Mouse (Mus musculus) intestine, postnatal 0 days (tissue): Measurements from ENCODE around the gene Lbp. TPM values are rescaled to one million over a fixed set of nuclear protein-coding genes. Genes with fewer than 3 reads are reported as not detected.

Experiments used
- ATAC-seq: fragments of 200-750 bp; cut with Nextera tagmentation; 2 replicates; pipeline ENCODE4 v1.8.0; 2017; ENCODE audit warnings: mild to moderate bottlenecking, moderate TSS enrichment, moderate library complexity
- H3K27ac ChIP-seq: fragments of 300-500 bp; sonication (generic); 2 replicates; pipeline ENCODE4 v1.5.1; 2014; ENCODE audit warnings: mild to moderate bottlenecking, low read depth, low read length, moderate library complexity
- H3K27me3 ChIP-seq: fragments of 300-500 bp; sonication (generic); replicated peaks from 2 replicates; pipeline ENCODE4 v1.6.1; 2014; ENCODE audit warnings: low read length, mixed read lengths; ENCODE audit not compliant: control insufficient read depth, insufficient read depth
- H3K36me3 ChIP-seq: fragments of 300-500 bp; sonication (generic); 2 replicates; pipeline ENCODE4 v1.6.1; 2014; ENCODE audit warnings: mild to moderate bottlenecking, moderate library complexity; ENCODE audit not compliant: control insufficient read depth, insufficient read depth
- H3K4me1 ChIP-seq: fragments of 300-500 bp; sonication (generic); replicated peaks from 2 replicates; pipeline ENCODE4 v1.6.1; 2014; ENCODE audit warnings: antibody characterized with exemption, low read length, mixed read lengths; ENCODE audit not compliant: control insufficient read depth, insufficient read depth
- H3K4me2 ChIP-seq: fragments of 300-500 bp; sonication (generic); replicated peaks from 2 replicates; pipeline ENCODE4 v1.6.1; 2014; ENCODE audit warnings: low read depth, mild to moderate bottlenecking, moderate library complexity
- H3K4me3 ChIP-seq: fragments of 300-500 bp; sonication (generic); 2 replicates; pipeline ENCODE4 v1.5.1; 2014; ENCODE audit warnings: low read depth, low read length
- H3K9ac ChIP-seq: fragments of 300-500 bp; sonication (generic); 2 replicates; pipeline ENCODE4 v1.6.1; 2014; ENCODE audit warnings: mild to moderate bottlenecking, low read depth, low read length
- H3K9me3 ChIP-seq: fragments of 300-500 bp; sonication (generic); 2 replicates; pipeline ENCODE4 v1.6.1; 2016; ENCODE audit warnings: mixed run types; ENCODE audit not compliant: control insufficient read depth
- CTCF ChIP-seq: sonication (generic); IDR thresholded peaks from 2 replicates; pipeline ENCODE4 v1.5.1; 2016; ENCODE audit warnings: low read depth, mild to moderate bottlenecking, control low read depth, antibody characterized with exemption, moderate library complexity
- WGBS: fragments of 180-500 bp; shearing (Covaris S2); extraction: QIAGEN DNeasy Blood & Tissue Kit; methylation state at CpG from one replicate; pipeline ENCODE4 v1.1.7; 2014; 5-methylcytosine and 5-hydroxymethylcytosine counted together
- polyA plus RNA-seq: library from polyadenylated mRNA; unstranded; fragments of >200 nt; fragmentation: Nextera tagmentation; extraction: Ambion mirVana; gene quantifications from 2 replicates; pipeline ENCODE4 v1.2.1, GENCODE M21; 2015

Lbp gene
- polyA plus RNA-seq, 1 experiment from 2014 or later: 4.9 TPM

GRCm38 (mm10) chr2:158369474-158370172, 63.3 kb downstream of the Lbp start:
- Histone ChIP-seq H3K9me3 (no peaks in the 10 kb centered on the region), H3K36me3 (no peaks in the 10 kb centered on the region), H3K4me1 (no peaks in the 10 kb centered on the region), H3K4me2 (no peak overlapping the region), H3K27ac (no peak overlapping the region), H3K27me3 (0 out of 2 replicates have a peak, but pooled peaks cover 3% of the 10 kb centered on the region), H3K4me3 (no peak overlapping the region), H3K9ac (no peak overlapping the region)
- no peak for TF ChIP-seq CTCF
- ATAC-seq: no peak
- WGBS: 81% methylated on average over 3 of the region's 3 CpGs

GRCm38 (mm10) chr2:158370173-158370550, 63.9 kb downstream of the Lbp start:
- Histone ChIP-seq H3K9ac (no peak overlapping the region), H3K4me2 (no peak overlapping the region), H3K4me3 (no peak overlapping the region), H3K27me3 (peaks cover 7% of the 10 kb centered on the region; the same call in 1 of the 2 replicates), H3K4me1 (no peaks in the 10 kb centered on the region), H3K9me3 (no peaks in the 10 kb centered on the region), H3K27ac (no peak overlapping the region), H3K36me3 (no peaks in the 10 kb centered on the region)
- ATAC-seq: no peak
- no peak for TF ChIP-seq CTCF
- 21% methylated on average over 5 of the region's 5 CpGs for WGBS

GRCm38 (mm10) chr2:158373061-158373460, 66.8 kb downstream of the Lbp start:
- H3K27ac ChIP-seq: no peak overlapping the region
- WGBS: 36% methylated on average over 5 of the region's 5 CpGs

GRCm38 (mm10) chr2:158373516-158373915, 67.2 kb downstream of the Lbp start:
- H3K9ac ChIP-seq: no peak overlapping the region
- peaks cover 21% of the 10 kb centered on the region for H3K27me3 ChIP-seq
- H3K4me3 ChIP-seq: no peak overlapping the region
- no peak overlapping the region for H3K4me2 ChIP-seq
- no peak for TF ChIP-seq CTCF
- no peak overlapping the region for H3K27ac ChIP-seq
- H3K4me1 ChIP-seq: no peaks in the 10 kb centered on the region
- 68% methylated on average over 7 of the region's 7 CpGs for WGBS
- no peaks in the 10 kb centered on the region for H3K9me3 ChIP-seq
- H3K36me3 ChIP-seq: no peaks in the 10 kb centered on the region
- ATAC-seq: no peak

More at GRCm38 (mm10) chr2:158373061-158373460, 66.8 kb downstream of the Lbp start:
- H3K4me2 ChIP-seq: no peak overlapping the region
- H3K36me3 ChIP-seq: no peaks in the 10 kb centered on the region
- no peak for ATAC-seq
- TF ChIP-seq CTCF: no peak
- peaks cover 21% of the 10 kb centered on the region for H3K27me3 ChIP-seq
- no peaks in the 10 kb centered on the region for H3K9me3 ChIP-seq
- H3K9ac ChIP-seq: no peak overlapping the region
- no peak overlapping the region for H3K4me3 ChIP-seq
- H3K4me1 ChIP-seq: no peaks in the 10 kb centered on the region

- Histone ChIP-seq H3K27me3 (peaks cover 21% of the 10 kb centered on the region), H3K4me3 (peak within 1 kb of the TSS; percentile 17; the same call in 1 of the 2 replicates), H3K4me2 (peak within 1 kb of the TSS; percentile 47), H3K4me1 (no peaks in the 10 kb centered on the region), H3K9ac (no peak within 1 kb of the TSS), H3K27ac (no peak within 1 kb of the TSS), H3K36me3 (no peaks in the 10 kb centered on the region), H3K9me3 (no peaks in the 10 kb centered on the region)
- ATAC-seq: no peak
- peak; percentile 65 for TF ChIP-seq CTCF
- WGBS: 4% methylated on average over 36 of the region's 36 CpGs
Measured at GRCm38 (mm10) chr2:158375443-158376122, 69.3 kb downstream of the Lbp start, which contains the start of gene Snhg11. Gene Snhg11, plus strand, starts transcription at chr2:158375638.

- Histone ChIP-seq H3K4me1 (no peaks in the 10 kb centered on the region), H3K27ac (no peak overlapping the region), H3K27me3 (peaks cover 21% of the 10 kb centered on the region), H3K36me3 (no peaks in the 10 kb centered on the region), H3K4me2 (no peak overlapping the region; the same call in 1 of the 2 replicates), H3K9me3 (no peaks in the 10 kb centered on the region), H3K4me3 (0 out of 2 replicates have a peak overlapping the region, but pooled peaks have one; percentile 17), H3K9ac (no peak overlapping the region)
- ATAC-seq: no peak
- WGBS: 34% methylated on average over 12 of the region's 12 CpGs
- no peak for TF ChIP-seq CTCF
Measured at GRCm38 (mm10) chr2:158376123-158376687, 69.9 kb downstream of the Lbp start.
